ENCODE assay signal across 8 mouse cellular contexts in the genomic region with DNA sequence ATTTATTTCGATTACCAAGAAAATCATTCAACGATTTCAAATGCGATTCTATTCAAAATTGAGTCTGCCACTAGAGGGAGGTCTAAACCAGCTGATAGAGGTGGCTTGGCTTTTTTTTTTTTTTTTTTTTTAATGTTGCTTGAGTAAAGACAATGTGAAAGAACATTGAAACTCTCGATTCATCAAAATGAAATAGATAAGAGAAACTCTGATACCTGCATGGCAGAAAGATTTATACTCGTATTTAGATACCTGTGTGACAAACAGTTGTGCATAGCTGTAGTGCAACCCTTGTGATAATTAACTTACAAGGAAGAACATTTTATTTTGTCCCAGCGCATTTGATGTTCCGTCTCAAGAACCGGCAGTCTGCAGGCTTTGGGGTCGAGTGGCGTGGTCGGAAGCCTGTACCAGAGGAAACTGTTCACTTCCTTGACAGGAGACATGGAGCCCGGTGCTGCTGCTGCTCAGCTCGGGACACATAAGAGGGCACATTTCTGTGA.
DNase-seq lines count a peak whose midpoint lies in the region; ATAC-seq lines count a peak whose summit lies in the region.

No protein-coding gene starts in this region.

- no peaks in the 10 kb centered on the region for H3K4me1 ChIP-seq in embryonic facial prominence, embryonic 14.5 days (ENCODE audit: control insufficient read depth, insufficient read depth, low read length)
- H3K4me1 ChIP-seq in hindbrain, embryonic 16.5 days (ENCODE audit: control insufficient read depth, insufficient read depth, low read depth, low read length), result no peaks in the 10 kb centered on the region

- peak overlapping the region; percentile 33 for H3K4me3 ChIP-seq in embryonic facial prominence, embryonic 14.5 days (ENCODE audit: low read depth, low read length)
- peak overlapping the region; percentile 28 for H3K4me3 ChIP-seq in hindbrain, embryonic 16.5 days (ENCODE audit: low read length)

- H3K27ac ChIP-seq in embryonic facial prominence, embryonic 14.5 days (replicated peaks; ENCODE audit: low read depth, low read length), result no peak overlapping the region
- H3K27ac ChIP-seq in hindbrain, embryonic 16.5 days (ENCODE audit: low read depth, low read length), result no peak overlapping the region

- 22% methylated on average over 13 of the region's 13 CpGs for WGBS in embryonic facial prominence, embryonic 14.5 days
- 27% methylated on average over 13 of the region's 13 CpGs for WGBS in hindbrain, embryonic 16.5 days

- H3K36me3 ChIP-seq in embryonic facial prominence, embryonic 14.5 days (ENCODE audit: control insufficient read depth, insufficient read depth, low read length), result no peaks in the 10 kb centered on the region
- H3K36me3 ChIP-seq in hindbrain, embryonic 16.5 days (ENCODE audit: control insufficient read depth, insufficient read depth, low read length), result no peaks in the 10 kb centered on the region

- no peaks in the 10 kb centered on the region for H3K27me3 ChIP-seq in embryonic facial prominence, embryonic 14.5 days (replicated peaks; ENCODE audit: control insufficient read depth, insufficient read depth, low read length)
- no peaks in the 10 kb centered on the region for H3K27me3 ChIP-seq in hindbrain, embryonic 16.5 days (replicated peaks; ENCODE audit: control insufficient read depth, insufficient read depth, low read length)

- peak; percentile 7 for DNase-seq in 3134 (ENCODE audit: extremely low read depth, insufficient read length, low spot score)
- DNase-seq in A20 (ENCODE audit: low read depth, low spot score), result peak; percentile 75
- peak; percentile 60 for DNase-seq in embryonic facial prominence, embryonic 14.5 days (ENCODE audit: low spot score)
- DNase-seq in adrenal gland, adult 2 months, result no peak
- no peak for DNase-seq in adrenal gland, postnatal 14 days

- peak overlapping the region; percentile 38; the same call in 1 of the 2 replicates for H3K9ac ChIP-seq in embryonic facial prominence, embryonic 14.5 days (ENCODE audit: low read depth, low read length)
- H3K9ac ChIP-seq in hindbrain, embryonic 16.5 days (ENCODE audit: low read depth, low read length), result peak overlapping the region; percentile 51; the same call in 1 of the 2 replicates

- H3K4me2 ChIP-seq in embryonic facial prominence, embryonic 14.5 days (ENCODE audit: low read depth, low read length), result peak overlapping the region; percentile 55
- peak overlapping the region; percentile 54 for H3K4me2 ChIP-seq in hindbrain, embryonic 16.5 days (ENCODE audit: low read length)

- ATAC-seq in embryonic facial prominence, embryonic 14.5 days (ENCODE audit: low read depth), result no peak
- ATAC-seq in hindbrain, embryonic 16.5 days, result peak; percentile 54; the same call in 1 of the 2 replicates
- peak; percentile 66 for ATAC-seq in megakaryocyte progenitor cell, adult 5-6 weeks (replicated peaks; ENCODE audit: poor library complexity)
- ATAC-seq in erythroid progenitor cell, adult 5-6 weeks (replicated peaks; ENCODE audit: low FRiP score, poor library complexity, severe bottlenecking), result no peak

- H3K9me3 ChIP-seq in embryonic facial prominence, embryonic 14.5 days (ENCODE audit: control insufficient read depth, low read length), result no peaks in the 10 kb centered on the region
- no peaks in the 10 kb centered on the region for H3K9me3 ChIP-seq in hindbrain, embryonic 16.5 days (ENCODE audit: control insufficient read depth, low read length)

Comparison
In these comparisons a context has a peak if more than half of its experiments do, and no peak if none do; other contexts are left out.
1. DNase-seq: peak in 3134 (single experiment), A20 (single experiment) and embryonic facial prominence, embryonic 14.5 days (single experiment); none in adrenal gland, adult 2 months (single experiment) and adrenal gland, postnatal 14 days (single experiment).
2. ATAC-seq: peak in hindbrain, embryonic 16.5 days (single experiment) and megakaryocyte progenitor cell, adult 5-6 weeks (single experiment); none in embryonic facial prominence, embryonic 14.5 days (single experiment) and erythroid progenitor cell, adult 5-6 weeks (single experiment).